Mouse (Mus musculus) hindbrain, embryonic 16.5 days (tissue): Measurements from ENCODE around the gene Plcd1. TPM values are rescaled to one million over a fixed set of nuclear protein-coding genes. Genes with fewer than 3 reads are reported as not detected.

ENCODE experiments used
- ATAC-seq: fragments of 200-750 bp; cut with Nextera tagmentation; 2 replicates; pipeline ENCODE4 v1.8.0; 2017; ENCODE audit warnings: moderate TSS enrichment, moderate library complexity
- H3K27ac ChIP-seq: fragments of 300-500 bp; sonication (generic); 2 replicates; pipeline ENCODE4 v1.5.1; 2014; ENCODE audit warnings: low read depth, mild to moderate bottlenecking, control low read depth, low read length, moderate library complexity
- H3K27me3 ChIP-seq: fragments of 300-500 bp; sonication (generic); replicated peaks from 2 replicates; pipeline ENCODE4 v1.6.1; 2014; ENCODE audit warnings: low read length; ENCODE audit not compliant: control insufficient read depth, insufficient read depth
- H3K36me3 ChIP-seq: fragments of 300-500 bp; sonication (generic); 2 replicates; pipeline ENCODE4 v1.6.1; 2014; ENCODE audit warnings: mild to moderate bottlenecking, low read length, moderate library complexity, mixed read lengths; ENCODE audit not compliant: control insufficient read depth, insufficient read depth
- H3K4me1 ChIP-seq: fragments of 300-500 bp; sonication (generic); 2 replicates; pipeline ENCODE4 v1.6.1; 2014; ENCODE audit warnings: low read depth, low read length; ENCODE audit not compliant: control insufficient read depth, insufficient read depth
- H3K4me2 ChIP-seq: fragments of 300-500 bp; sonication (generic); 2 replicates; pipeline ENCODE4 v1.6.1; 2014; ENCODE audit warnings: mild to moderate bottlenecking, low read length, control low read depth, moderate library complexity
- H3K4me3 ChIP-seq: fragments of 300-500 bp; sonication (generic); 2 replicates; pipeline ENCODE4 v1.5.1; 2014; ENCODE audit warnings: mild to moderate bottlenecking, low read length, control low read depth, moderate library complexity
- H3K9ac ChIP-seq: fragments of 300-500 bp; sonication (generic); 2 replicates; pipeline ENCODE4 v1.6.1; 2014; ENCODE audit warnings: low read depth, mild to moderate bottlenecking, control low read depth, low read length, moderate library complexity
- H3K9me3 ChIP-seq: fragments of 300-500 bp; sonication (generic); 2 replicates; pipeline ENCODE4 v1.6.1; 2014; ENCODE audit warnings: mild to moderate bottlenecking, low read length, moderate library complexity; ENCODE audit not compliant: control insufficient read depth
- WGBS: fragments of 180-500 bp; shearing (Covaris S2); extraction: QIAGEN DNeasy Blood & Tissue Kit; methylation state at CpG from one replicate; pipeline ENCODE4 v1.1.7; 2014; 5-methylcytosine and 5-hydroxymethylcytosine counted together
- polyA plus RNA-seq: library from polyadenylated mRNA; unstranded; fragments of >200 nt; fragmentation: Nextera tagmentation; extraction: Ambion mirVana; gene quantifications from 2 replicates; pipeline ENCODE4 v1.2.1, GENCODE M21; 2015

The Plcd1 gene
- polyA plus RNA-seq, 1 experiment from 2014 or later: 22.4 TPM

DNA sequence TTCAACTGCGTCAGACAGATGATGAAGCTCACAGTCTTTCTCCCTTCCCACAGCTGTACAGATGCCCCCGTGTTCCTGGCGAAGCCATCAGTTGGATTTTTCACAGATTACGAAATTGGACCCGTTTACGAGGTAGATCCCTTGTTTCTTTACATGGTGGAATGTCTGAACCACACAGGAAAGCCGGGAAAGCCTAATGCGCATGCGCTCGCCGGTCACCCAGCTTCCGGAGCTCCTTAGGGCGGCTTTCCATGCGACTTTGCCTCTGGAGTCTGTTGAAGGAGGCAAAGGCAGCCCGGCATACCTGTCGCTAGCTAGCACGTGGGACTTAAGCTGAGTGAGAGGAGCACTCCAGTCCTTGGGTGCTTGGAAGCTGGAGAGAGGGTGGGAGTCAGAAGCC, 21.6 kb upstream of the Plcd1 start:
- H3K27ac ChIP-seq: no peak overlapping the region
- no peak overlapping the region for H3K4me2 ChIP-seq
- no peaks in the 10 kb centered on the region for H3K9me3 ChIP-seq
- ATAC-seq: no peak
- no peaks in the 10 kb centered on the region for H3K36me3 ChIP-seq
- no peak overlapping the region for H3K9ac ChIP-seq
- WGBS: 88% methylated on average over 17 of the region's 17 CpGs
- no peaks in the 10 kb centered on the region for H3K27me3 ChIP-seq
- H3K4me3 ChIP-seq: no peak overlapping the region
- no peaks in the 10 kb centered on the region for H3K4me1 ChIP-seq

DNA sequence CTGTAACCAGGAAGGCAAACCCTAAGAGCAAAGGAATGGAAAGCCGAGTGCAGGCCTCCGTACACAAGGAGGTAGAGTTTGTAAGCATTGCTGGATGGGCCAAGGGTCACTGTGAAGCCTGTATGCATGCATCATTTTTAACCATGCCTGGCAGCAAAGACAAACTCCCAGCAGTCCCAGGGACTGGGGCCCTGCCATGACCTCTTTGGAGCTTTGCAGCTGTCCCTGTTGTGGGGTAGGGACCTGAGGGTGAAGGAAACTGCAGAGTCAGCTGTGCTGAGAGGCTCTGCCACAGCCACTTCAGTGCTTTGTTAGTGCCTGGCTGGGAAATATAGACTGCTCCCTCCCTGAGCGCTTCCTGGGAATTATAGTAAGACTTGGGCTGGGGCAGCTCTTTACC, 17.3 kb upstream of the Plcd1 start:
- no peaks in the 10 kb centered on the region for H3K36me3 ChIP-seq
- WGBS: 41% methylated on average over 3 of the region's 3 CpGs
- H3K27ac ChIP-seq: no peak overlapping the region
- no peak overlapping the region for H3K4me3 ChIP-seq
- no peak overlapping the region for H3K4me2 ChIP-seq
- no peaks in the 10 kb centered on the region for H3K27me3 ChIP-seq
- no peak overlapping the region for H3K9ac ChIP-seq
- ATAC-seq: no peak
- H3K4me1 ChIP-seq: no peaks in the 10 kb centered on the region
- no peaks in the 10 kb centered on the region for H3K9me3 ChIP-seq

DNA sequence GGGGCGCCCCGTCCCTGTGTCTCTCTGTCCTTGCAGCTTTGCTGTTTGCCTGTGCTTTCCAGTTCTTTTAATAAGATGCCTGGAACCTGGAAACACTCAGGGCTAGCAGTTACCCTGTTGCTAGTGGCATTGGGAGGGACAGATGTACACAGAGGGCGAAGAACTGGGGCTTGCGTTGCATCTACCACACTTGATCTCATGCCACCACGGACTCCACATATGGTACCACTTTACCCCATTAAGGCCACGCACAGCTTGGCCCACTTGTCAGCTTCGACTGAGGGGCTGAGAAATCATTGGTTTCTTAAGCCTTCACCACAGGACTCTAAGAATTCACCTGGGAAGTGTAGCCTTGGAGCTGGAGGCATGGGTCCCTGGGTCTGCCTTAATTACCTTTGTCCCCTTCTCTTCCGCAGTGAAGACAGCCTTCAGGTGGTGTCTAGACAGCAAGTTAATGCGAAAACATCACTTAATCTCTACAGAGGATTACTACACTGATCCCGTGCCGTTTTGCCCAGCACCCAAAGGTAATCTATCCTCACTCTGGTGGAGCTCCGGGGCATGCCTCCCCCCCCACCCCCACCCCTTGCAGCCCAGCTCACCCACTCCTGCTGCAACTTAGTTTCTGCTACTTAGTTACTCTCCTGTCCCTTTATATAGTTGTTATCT, 16.5 kb upstream of the Plcd1 start:
- Histone ChIP-seq H3K4me3 (no peak overlapping the region), H3K27ac (no peak overlapping the region), H3K36me3 (no peaks in the 10 kb centered on the region), H3K27me3 (no peaks in the 10 kb centered on the region), H3K4me2 (no peak overlapping the region), H3K9me3 (no peaks in the 10 kb centered on the region), H3K9ac (no peak overlapping the region), H3K4me1 (no peaks in the 10 kb centered on the region)
- ATAC-seq: no peak
- 63% methylated on average over 12 of the region's 12 CpGs for WGBS

DNA sequence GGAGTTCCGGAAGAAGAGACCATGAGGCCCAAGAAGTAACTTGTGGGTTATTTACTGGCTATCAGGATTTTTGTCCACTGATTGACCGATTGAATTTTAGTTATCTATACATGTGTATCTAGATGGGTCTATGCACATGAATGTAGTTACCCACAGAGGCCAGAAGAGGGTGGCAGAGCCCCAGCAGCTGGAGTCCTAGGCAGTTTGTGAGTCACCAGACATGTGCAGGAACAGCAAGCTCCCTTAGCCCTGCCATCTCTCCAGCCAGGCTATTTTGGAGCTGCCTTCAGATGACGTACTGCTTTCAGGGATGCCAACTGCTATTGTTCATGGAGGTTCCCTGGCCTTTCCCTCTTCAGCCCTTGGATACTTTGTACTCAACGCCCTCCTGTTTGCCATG, 14.3 kb upstream of the Plcd1 start:
- Histone ChIP-seq H3K9ac (no peak overlapping the region), H3K9me3 (no peaks in the 10 kb centered on the region), H3K27me3 (peaks cover 4% of the 10 kb centered on the region; the same call in 1 of the 2 replicates), H3K27ac (no peak overlapping the region), H3K36me3 (no peaks in the 10 kb centered on the region), H3K4me2 (no peak overlapping the region), H3K4me3 (no peak overlapping the region), H3K4me1 (no peaks in the 10 kb centered on the region; the same call in 1 of the 2 replicates)
- 89% methylated on average over 4 of the region's 4 CpGs for WGBS
- no peak for ATAC-seq

DNA sequence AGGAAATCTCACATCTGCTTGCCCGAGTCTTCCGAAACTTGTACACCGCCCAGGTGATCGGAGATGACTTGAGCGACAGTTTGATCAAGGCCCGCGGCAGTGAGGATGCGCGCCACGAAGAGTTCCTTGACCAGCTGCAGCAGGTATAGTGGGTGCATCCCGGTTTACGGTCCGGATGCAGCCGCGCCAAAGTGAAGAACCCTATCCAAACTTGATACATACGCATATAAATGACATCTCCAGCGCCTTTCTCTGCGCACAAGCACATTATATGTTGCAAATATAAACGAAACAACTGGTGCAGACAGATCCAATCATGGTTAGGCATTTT, 9.4 kb upstream of the Plcd1 start:
- H3K4me3 ChIP-seq: peak overlapping the region; percentile 76
- ATAC-seq: no peak
- 4% methylated on average over 19 of the region's 19 CpGs for WGBS
- H3K27ac ChIP-seq: 0 out of 2 replicates have a peak overlapping the region, but pooled peaks have one; percentile 48
- H3K36me3 ChIP-seq: no peaks in the 10 kb centered on the region
- H3K27me3 ChIP-seq: peaks cover 6% of the 10 kb centered on the region; the same call in 1 of the 2 replicates
- no peaks in the 10 kb centered on the region for H3K9me3 ChIP-seq
- H3K4me1 ChIP-seq: no peaks in the 10 kb centered on the region; the same call in 1 of the 2 replicates
- peak overlapping the region; percentile 67 for H3K9ac ChIP-seq
- peak overlapping the region; percentile 81 for H3K4me2 ChIP-seq

DNA sequence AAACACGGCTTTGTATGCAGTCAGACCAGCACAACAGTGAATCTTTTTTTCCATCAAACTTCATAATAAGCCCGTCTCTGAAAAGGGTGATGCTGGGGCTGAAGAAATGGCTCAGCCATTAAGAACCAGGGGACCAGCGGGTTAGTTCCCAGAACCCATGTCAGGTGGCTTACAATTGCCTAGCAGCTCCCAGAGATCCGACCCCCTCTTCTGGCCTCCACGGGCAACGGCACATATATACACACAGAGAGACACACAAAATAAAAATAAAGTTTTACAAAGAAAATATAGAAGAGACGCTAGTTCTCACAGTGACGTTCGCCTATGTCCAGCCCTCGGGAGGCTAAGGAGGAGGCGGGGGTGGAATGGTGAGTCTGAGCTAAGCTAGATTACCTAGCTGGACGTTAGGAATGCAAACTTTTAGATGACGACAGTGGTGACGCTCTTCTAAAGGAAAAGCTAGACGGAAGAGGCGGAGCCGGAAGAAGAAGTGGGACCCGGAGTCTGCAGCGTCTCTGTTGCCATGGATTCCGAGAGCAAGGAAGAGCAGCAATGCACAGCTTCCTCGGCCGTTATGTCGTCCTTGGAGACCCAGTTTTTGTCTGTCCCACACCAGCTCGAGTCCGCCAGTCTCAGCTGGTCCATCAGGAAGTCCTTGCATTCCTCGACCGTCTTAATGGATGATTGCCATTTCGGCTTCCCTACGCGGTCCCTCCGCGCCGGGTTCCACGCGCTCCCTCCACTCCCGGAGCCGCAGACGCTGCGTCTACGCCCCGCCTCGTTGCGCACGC, 8.9 kb upstream of the Plcd1 start, which contains the start of gene Dlec1:
TSS of gene Dlec1 (plus strand) at position 487 of the 791 bp plus-strand sequence.
- H3K27ac ChIP-seq: 0 out of 2 replicates have a peak within 1 kb of the TSS, but pooled peaks have one; percentile 48
- H3K4me3 ChIP-seq: peak within 1 kb of the TSS; percentile 76
- no peaks in the 10 kb centered on the region; the same call in 1 of the 2 replicates for H3K4me1 ChIP-seq
- H3K4me2 ChIP-seq: peak within 1 kb of the TSS; percentile 81
- H3K9me3 ChIP-seq: no peaks in the 10 kb centered on the region
- peak; percentile 94 for ATAC-seq
- H3K27me3 ChIP-seq: peaks cover 6% of the 10 kb centered on the region; the same call in 1 of the 2 replicates
- peak within 1 kb of the TSS; percentile 67 for H3K9ac ChIP-seq
- 2% methylated on average over 44 of the region's 44 CpGs for WGBS
- H3K36me3 ChIP-seq: no peaks in the 10 kb centered on the region

DNA sequence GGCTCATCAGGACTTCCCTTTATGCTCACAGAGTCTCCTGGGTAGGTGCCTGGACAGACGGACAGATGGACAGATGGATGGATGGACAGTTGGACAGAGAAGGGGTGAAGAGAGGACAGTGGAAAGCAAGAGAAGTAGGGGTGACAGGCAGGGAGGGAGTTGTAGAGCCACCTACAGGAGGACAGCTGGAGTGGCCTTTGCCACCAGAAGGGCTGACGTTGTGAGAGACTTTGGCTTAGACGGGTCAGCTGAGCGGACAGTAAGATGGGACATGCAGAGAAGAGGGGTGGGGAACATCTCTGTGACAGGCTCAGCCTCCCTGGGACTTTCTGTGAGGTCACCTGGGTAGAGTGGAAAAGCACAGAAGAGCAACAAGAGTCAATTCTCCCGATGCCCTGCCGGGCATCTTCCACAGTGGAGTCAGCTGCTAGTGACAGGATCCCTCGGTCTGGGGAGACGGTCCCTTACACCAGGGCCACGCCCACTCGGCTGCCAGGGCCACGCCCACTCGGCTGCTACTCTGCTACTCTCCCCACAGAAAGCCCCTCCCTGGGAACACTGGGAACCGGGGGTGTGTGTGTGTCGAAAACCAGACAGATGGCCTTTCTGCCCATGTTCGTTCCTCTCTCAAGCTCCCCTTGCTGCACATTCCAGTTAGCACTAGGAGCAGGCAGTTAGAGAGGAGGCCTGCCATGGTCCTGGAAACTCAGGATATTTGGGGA, 7.0 kb upstream of the Plcd1 start:
- WGBS: 15% methylated on average over 15 of the region's 15 CpGs
- H3K4me3 ChIP-seq: no peak overlapping the region

DNA sequence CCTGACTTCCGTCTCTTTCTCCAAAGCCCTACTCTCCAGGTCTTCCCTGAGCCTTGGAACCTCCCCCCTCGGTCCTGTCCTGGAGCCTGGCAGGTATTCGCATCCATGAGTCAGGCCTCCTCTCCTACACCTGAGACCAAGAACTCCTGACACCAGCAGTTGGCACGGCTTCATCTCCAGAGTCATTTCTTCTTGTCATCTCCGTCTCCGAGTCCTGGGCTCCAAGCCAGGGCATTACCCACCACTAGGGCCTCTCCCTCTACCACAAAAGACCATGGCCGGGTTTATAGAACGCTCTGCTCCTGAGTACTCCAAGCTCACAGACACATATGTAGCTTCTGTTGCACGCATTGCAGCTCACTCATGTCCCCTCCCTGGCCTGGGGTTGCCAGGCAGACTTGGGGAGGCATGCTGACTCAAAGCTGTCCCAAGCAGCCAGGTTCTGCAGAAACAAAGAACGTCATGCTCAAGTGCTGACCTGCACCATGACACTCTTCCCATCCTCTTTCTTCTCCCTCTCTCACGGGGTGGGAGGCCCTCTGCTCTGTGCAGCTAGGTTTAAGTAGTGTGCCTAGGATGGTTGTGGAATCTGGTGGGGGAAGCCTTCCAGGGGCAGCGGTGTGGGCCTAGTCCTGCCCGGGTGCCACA, 1.3 kb upstream of the Plcd1 start:
- H3K4me1 ChIP-seq: peaks cover 22% of the 10 kb centered on the region
- no peak overlapping the region for H3K4me3 ChIP-seq
- no peak overlapping the region for H3K9ac ChIP-seq
- H3K4me2 ChIP-seq: no peak overlapping the region
- 0 out of 2 replicates have a peak, but pooled peaks have one; percentile 17 for ATAC-seq
- H3K27ac ChIP-seq: peak overlapping the region; percentile 48; the same call in 1 of the 2 replicates
- H3K27me3 ChIP-seq: 0 out of 2 replicates have a peak, but pooled peaks cover 2% of the 10 kb centered on the region
- H3K9me3 ChIP-seq: no peaks in the 10 kb centered on the region
- H3K36me3 ChIP-seq: no peaks in the 10 kb centered on the region
- 52% methylated on average over 13 of the region's 13 CpGs for WGBS

More for the DNA sequence above, 7.0 kb upstream of the Plcd1 start:
- no peaks in the 10 kb centered on the region; the same call in 1 of the 2 replicates for H3K4me1 ChIP-seq
- no peaks in the 10 kb centered on the region for H3K9me3 ChIP-seq
- H3K4me2 ChIP-seq: no peak overlapping the region
- no peak overlapping the region for H3K9ac ChIP-seq
- no peak for ATAC-seq
- peaks cover 6% of the 10 kb centered on the region; the same call in 1 of the 2 replicates for H3K27me3 ChIP-seq
- no peak overlapping the region for H3K27ac ChIP-seq
- no peaks in the 10 kb centered on the region for H3K36me3 ChIP-seq
